1 mouse cellular context compared by ENCODE assay signal in the genomic region with DNA sequence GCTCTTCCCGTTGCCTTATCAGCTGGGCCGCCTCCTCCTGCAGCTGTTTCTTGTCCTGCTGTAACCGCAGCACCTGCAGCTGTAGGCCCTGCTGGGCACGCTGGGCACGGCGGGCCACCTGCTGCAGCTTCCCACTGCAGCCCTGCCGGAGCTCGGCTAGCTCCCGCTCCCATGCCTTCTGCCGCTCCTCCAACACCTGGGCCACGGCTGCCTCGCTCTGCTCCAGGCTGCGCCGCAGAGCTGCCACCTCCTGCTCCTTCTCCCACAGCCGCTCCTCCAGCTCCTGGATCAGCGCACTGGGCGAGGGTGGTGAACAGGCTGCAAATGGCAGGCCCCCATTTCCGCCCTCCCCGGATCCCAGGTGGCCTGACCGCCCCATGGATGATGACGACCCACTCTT.
TF ChIP-seq lines count a peak whose summit lies in the region.

No protein-coding gene starts in this region.

TF ChIP-seq in MEL, 35 proteins besides CTCF, POLR2A, EP300 and RAD21:
- TF ChIP-seq ZC3H11A (IDR thresholded peaks at IDR 0.05; ENCODE audit: low read depth, low read length) (no peak), TCF12 (IDR thresholded peaks at IDR 0.05; ENCODE audit: low read depth, low read length) (peak; percentile 73), ETS1 (IDR thresholded peaks at IDR 0.05; ENCODE audit: low read depth, low read length) (peak; percentile 42)
